Mouse (Mus musculus) cerebellum, adult 18-20 months (tissue): ENCODE results near the gene Ranbp6.
A peak's percentile ranks its signal among the peaks of the same experiment; 100 is the strongest.

ENCODE experiments used
- DNase-seq, 2 experiments: peaks; one replicate each; pipeline ENCODE4 v3.0.0; 2021

The Ranbp6 gene

DNA sequence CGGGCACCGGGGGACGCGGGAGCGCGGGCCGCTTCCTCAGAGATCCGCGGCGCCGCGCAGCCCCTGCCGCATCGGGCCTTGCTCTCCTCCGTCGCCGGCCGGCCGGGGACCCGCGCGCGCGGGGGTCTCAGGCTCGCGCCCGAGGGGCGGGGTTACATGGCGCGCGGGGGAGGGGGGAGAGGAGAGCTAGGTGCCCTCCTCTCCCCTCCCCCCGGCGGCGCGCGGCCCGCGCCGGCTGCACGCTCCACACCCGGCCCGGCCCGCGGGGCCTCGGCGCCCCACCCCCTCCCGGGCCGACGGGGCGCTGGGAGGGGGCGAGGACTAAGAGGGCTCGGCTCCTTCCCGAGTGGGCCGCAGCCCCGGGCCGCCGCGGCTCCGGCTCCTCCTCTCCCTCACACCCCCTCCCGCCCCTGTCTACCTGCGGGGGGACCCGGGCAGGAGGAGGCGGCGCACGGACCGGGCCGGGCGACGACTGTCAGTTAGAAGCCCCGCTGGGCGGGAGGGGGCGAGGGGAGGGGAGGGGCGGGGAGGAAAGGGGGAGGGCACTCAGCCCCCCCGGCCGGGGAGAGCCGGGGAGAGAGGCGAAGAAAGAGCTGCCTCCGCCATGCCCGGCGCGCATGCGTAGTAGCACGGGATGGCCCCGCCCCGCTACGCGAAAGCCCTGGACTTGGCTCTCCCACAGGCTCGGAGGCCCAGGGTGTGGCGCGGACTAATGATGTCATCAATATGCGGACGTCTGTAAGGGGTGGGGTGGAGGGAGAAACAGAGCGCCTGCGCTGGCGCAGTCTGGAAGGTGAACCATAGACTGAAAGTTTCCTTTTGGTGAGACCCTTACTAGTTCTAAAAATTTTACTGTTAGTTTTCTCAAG lies 6.6 kb downstream of the Ranbp6 start, which contains the start of gene 9930021J03Rik:
Gene 9930021J03Rik (minus strand): TSS at position 73 of the 869 bp plus-strand sequence.
- peak; percentile 97 for DNase-seq

DNA sequence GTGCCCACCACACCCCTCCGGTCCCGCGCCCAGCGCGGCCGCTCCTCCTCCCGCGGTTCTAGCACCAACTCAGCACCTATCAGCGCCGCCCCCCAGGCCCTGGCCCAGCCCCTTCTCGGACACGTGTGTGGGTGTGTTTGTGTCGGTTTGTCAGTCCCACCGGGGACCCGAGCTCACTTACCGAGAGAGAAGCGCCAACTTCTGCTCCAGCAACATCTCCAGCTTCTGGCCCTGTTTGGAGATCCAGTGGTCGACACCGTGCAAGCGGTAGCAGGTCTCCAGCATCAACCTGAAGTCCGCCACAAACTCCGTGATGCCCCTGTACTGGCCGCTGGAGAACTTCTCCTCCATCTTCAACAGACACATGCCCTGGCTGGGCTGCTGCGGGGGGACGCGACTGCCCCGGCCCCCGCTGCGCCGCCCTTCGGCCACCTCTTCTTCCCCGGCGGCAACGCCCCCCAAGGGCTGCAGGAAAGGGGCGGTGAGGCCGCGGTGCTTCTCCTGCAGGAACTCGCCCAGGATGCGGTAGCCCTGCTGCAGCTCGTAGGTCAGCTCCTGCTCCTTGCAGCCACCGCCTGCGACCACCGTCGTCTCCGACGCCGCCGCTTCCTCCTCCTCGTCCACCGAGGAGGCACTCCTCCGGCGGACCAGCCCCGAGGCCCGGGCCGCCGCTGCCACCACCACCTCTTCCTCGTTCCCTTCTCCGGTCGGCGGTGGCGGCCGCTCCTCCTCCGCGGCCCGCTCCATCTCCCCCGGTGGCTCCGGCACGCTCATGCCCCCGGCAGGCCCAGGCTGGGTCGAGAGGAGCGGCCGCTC lies 7.5 kb downstream of the Ranbp6 start:
- DNase-seq, result peak; percentile 51 to 59

DNA sequence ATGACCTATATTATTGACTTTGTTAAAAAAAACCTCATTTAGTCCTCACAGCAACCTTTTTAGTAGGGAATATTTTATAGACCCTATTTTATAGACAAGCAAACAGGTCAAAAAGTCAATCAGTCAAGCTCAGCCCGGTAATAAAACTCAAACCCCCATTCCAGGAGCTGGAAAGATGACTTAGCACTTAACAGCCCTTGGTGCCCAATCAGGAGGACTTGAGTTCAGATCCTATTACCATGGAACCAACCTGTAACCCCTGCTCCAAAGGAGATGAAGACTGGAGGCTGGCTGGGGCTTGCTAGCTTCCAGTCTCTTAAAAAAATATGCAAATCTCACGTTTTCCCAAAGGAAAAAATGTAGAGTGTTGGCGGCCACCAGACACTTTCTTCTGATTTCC lies 8.8 kb downstream of the Ranbp6 start:
- no peak for DNase-seq

DNA sequence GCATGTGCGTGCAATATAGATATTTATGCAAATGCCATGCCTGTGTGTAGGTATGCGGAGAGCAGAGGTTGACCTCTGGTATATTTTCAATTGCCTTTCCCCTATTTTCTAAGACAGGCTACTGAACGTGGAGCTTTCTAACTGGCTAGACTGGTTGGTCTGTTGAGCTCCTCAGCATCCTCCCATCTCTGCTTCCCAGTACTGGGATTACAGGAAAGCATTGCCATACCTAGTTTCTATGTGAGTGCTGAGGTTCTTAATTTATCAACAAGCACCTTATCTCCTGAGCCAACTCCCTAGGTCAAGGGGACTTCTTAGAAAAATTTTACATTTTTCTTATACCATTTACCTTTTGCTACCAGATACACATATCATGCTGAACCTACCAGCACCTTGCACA lies 15.4 kb downstream of the Ranbp6 start:
- no peak for DNase-seq

DNA sequence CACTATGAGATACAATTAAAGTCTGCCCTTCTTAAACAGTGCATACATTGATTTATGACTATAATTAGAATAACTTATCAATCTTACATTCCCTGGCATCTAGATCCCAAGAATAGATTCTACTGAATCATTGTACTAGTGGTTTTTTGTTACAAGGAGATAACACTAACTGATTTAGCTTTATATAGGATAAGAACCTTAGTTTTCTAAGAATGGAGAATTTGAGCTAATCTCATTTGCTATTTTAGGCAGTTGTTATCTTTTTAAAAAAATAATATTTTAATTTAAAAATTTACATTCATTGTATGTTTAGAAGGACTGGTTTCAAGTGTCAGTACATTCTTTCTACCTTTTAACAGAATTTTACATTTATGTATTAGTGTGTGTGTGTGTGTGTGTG lies 24.8 kb downstream of the Ranbp6 start:
- DNase-seq, result no peak

DNA sequence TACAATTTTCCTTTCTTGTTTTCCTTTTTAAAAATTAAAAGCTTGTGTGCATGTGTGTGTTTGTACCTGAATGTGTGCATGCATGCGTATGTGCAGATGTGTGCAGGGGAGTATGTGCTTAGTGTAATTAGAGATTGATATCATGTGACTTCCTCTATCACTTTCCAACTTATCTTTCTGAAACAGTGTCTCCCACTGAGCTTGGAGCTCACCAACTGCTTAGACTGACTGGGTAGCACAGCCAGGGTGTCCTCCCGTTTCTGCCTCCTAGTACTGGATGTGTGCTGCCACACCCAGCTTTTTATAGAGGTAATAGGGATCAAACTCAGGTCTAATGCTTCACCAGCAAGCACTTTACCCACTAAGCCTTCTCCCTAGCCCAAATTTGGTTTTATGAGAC lies 29.9 kb downstream of the Ranbp6 start:
- no peak for DNase-seq
